Mouse (Mus musculus): ENCODE measurements at regions not wholly inside any gene's neighbourhood (a gene's known extent, or its start where the extent isn't known, plus 50 kb on each side); places are given as distances from the start of the nearest gene placed in this dataset.

DNA sequence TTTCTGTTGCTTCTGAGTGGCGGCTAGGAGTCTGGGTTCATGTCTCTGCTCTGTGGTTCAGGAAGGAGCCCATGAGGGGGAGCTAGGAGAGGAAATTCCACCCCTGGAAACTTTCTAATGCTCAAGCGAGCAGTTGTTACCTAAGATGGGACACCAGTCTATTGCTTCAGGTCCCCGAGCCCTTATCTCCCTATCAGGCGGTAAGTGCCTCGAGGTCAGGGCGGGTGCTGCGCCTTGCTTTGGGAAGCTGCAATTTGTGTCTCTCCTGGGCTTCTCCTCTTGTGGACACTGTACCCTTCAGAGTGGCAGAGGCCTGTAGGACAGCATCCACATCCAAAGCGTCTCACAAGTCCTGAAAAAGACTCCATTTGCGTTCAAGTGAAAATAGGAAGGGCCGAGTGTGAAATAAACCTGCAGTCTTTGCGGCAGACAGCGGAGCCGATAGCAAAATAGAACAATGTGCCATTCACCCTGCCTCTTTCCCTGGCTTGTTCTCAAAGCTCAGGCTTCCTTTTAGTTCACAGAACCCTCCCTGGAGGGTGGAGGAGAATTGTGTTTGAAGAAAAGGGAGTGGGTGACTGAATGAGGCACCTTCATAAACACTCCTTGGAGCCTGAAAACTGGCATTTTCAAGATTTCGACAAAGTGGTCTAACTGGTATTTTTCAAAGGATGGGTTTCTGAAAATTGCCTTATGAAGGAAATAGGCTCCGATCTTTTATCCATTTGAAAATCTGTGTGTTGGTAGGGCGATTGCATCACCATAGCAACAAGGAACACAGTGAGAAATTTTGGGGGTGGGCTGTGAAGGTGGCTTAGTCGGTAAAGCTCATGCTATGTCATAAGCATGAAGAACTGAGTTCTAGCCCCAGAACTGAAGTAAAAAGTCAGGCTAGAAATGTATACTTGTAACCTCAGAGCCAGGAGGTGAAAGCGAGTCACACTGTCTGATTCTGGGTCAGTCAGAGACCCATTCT, 87.2 kb upstream of the Cxcr4 start:
- no peak for DNase-seq (ENCODE audit: low read depth in 2 of 2, low spot score in 2 of 2)

DNA sequence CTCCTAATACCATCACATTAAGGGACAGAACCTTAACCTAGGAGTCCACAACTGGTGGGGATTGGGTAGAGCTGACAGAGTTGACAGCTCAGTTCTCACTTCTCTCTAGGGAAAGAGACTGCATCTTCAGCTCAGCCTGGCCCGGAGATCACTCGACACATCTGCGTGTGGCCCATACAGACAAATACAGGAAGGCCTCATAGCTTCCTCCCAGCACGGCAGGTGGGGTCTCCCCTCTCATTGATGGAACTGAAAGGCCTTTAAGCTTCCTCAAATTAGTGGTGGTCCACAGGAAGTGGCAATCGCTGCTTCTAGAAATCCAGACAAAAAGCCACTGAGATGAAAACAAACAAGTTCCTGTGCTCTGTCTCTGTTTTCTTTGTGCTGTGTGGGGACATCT, 83.4 kb upstream of the Cxcr4 start:
- peak in 1 of 2 experiments; percentile 10 for DNase-seq (ENCODE audit: low read depth in 2 of 2, low spot score in 2 of 2)

DNA sequence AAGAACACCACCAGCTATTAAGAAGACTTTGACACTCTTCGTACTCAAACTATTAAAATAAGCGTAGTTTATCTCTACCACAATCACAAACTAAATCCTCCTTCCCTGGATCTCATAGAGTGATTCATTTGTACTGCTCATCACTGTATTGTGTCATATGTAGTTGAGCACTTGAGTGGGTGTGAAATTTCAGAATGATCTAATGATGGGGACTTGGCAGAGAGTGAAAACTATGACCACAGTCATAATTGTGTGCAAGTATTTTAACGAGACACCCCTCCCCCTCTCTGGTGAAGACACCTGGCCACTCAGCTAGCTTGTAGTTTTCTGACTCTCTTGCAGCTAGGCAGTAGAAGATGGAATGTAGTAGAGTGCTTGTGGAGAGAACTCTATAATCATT, 80.2 kb upstream of the Cxcr4 start:
- DNase-seq (ENCODE audit: low read depth in 2 of 2, low spot score in 2 of 2), result no peak

GRCm38 (mm10) chr1:128671495-128671894, 79.4 kb upstream of the Cxcr4 start:
- DNase-seq (ENCODE audit: low read depth in 2 of 2, low spot score in 2 of 2), result no peak

DNA sequence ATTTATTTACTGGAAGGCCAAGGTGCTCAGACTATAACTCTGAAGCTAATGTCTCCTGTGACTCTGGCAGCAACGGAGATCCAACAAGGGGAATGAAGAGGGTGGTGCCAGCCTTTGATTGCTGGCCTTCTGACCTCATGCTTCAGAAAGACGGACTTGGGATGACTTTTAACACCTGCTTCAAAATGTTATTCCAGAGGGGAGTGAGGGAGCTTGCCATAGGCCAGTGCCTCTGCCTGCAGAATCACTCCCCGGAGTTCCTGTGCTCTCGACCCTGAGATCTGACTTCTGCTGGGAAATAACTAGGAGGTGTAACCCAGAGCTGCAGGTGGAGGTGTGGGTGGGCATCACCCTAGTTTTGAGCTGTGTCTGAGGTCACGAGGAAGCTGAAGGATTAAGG, 78.9 kb upstream of the Cxcr4 start:
- DNase-seq (ENCODE audit: low read depth in 2 of 2, low spot score in 2 of 2), result no peak

DNA sequence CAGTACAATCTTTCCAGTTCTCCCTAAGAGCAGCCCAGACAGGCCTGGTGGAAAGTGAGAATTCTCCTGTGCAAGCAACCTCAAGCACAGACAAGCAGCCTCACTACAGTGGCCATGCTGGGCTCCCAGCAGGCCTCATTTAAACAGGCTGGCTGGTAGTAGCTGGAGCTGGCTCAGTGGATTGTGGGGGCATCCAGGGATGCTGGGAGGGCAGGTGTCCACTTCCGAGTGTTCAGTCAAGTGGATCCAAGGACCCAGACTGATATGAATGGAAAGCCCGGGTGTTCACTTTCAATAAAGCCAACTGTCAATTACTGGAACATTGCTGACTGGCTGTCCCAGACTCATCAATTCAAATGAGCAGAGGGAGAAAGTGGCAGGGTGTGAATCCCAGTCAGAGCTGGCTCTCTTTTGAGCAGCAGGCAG, 77.2 kb upstream of the Cxcr4 start:
- DNase-seq (ENCODE audit: low read depth in 2 of 2, low spot score in 2 of 2), result no peak

- DNase-seq (ENCODE audit: low read depth in 2 of 2, low spot score in 2 of 2), result no peak
These were observed 76.6 kb upstream of the Cxcr4 start for GRCm38 (mm10) chr1:128668718-128669117.

GRCm38 (mm10) chr1:128667121-128667762, 75.1 kb upstream of the Cxcr4 start:
- peak; percentile 3 to 19 for DNase-seq (ENCODE audit: low read depth in 2 of 2, low spot score in 2 of 2)

DNA sequence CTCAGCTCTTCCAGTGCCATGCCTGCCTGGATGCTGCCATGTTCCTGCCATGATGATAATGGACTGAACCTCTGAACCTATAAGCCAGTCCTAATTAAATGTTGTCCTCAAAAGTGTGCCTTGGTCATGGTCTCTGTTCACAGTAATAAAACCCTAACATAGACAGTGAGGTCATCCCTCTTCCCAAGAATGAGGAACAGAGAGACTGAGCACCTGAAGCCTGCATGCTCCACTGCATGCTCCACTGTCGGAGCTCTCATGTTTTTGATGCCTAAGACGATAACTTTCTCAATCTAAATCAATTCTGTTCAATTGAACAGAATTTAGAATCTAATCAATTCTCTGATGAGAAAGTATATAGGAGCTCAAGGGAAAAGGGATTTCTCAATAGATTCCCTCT, 71.1 kb upstream of the Cxcr4 start:
- DNase-seq (ENCODE audit: low read depth in 2 of 2, low spot score in 2 of 2), result no peak

DNA sequence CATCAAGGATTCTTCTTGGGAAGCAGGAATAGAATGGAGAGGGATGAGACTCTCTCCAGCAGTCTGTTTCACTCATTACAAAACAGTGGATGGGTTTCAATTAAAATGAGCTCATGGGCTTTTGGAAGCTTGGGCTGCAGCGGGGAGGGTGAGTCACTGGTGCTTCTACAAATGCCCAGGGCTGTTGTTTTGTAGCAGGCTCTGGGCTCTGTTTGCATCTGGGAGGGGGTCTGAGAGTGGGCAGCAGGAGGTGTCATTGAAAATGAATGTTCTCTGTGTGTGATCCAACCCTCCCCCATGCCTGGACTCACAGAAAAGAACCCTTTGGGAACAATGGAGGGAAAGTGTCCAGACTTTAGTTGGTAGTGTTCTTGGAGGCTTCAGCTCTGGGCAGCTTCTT, 67.8 kb upstream of the Cxcr4 start:
- DNase-seq (ENCODE audit: low read depth in 2 of 2, low spot score in 2 of 2), result no peak

DNA sequence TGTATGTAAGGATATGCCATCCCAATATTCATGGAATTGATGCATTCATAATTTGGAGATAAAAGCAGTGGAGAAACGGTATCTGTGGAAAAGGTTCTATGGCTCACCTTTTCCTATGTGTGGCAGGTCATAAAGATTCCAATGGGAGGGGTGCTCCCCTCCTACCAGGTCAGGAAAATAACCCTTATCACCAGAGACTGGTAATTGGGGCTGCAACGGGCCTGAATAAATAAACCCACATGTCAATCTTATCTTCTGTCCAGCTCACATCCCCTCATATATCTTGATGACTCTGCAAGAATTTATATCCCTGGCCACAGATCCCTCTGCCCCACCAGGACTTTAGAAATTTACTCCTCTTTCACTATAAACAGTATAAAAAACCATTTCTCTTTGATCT, 66.7 kb upstream of the Cxcr4 start:
- DNase-seq (ENCODE audit: low read depth in 2 of 2, low spot score in 2 of 2), result no peak

DNA sequence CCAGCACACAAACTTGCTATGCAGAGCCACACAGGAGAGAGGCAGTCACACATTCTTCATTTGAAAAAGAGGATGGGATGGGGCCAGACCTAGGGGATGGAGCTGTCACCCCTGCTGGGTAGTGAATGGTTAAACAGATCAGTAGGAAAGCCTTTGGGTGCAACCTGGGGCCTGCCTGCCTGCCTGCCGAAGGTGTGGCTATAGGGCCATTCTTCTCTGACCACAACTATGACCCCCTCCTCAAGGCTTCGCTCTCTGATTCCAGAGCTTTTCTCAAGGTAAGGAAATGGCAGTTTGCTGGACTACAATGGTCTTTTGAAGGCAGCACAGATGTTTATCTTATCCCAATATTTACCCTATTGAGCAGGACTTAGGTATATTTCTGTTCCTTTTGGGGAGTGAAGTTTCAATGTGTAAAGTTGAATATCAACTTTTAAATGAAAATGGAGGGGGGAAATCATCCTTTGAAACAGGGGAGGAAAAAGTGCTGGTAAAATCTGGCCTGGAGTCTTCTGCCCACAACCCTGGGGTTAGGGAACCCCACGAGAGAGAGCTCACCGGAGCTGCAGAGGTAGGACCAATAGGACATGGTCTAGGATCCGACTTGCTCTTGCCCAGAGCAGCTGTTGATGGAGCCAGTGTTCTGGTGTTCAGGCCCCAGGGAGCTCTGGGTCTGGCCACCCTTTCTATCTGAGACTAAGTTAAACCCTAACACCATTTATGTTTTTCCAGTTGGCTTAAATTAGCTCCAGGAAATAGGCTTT, 62.2 kb upstream of the Cxcr4 start:
- no peak for DNase-seq (ENCODE audit: low read depth in 2 of 2, low spot score in 2 of 2)

- no peak for DNase-seq (ENCODE audit: low read depth in 2 of 2, low spot score in 2 of 2)
These were observed 58.5 kb upstream of the Cxcr4 start for GRCm38 (mm10) chr1:128650596-128650995.

- DNase-seq (ENCODE audit: low read depth in 2 of 2, low spot score in 2 of 2), result no peak
These were observed 57.5 kb upstream of the Cxcr4 start for GRCm38 (mm10) chr1:128649490-128650178.

- no peak for DNase-seq (ENCODE audit: low read depth in 2 of 2, low spot score in 2 of 2)
These were observed 51.3 kb upstream of the Cxcr4 start for GRCm38 (mm10) chr1:128643316-128643776.

DNA sequence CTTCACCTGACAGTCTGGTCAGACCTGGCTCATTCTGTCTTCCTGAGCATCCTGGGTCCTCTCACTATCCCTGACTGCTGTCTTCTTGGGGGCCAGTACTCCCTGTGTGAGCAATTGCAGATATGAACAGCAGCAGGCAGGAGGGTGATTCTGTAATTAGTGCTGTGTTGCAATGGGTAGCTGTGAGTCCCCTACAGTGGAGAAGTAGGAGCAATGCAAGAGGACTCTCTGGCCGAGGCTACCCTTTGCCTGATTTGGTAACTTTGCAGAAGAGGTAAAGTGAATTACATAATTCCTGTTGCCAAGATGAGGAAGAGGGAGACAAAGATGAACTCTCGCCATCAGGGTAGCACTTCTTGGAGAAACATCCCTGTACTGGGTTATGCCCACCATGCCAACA, 50.1 kb upstream of the Cxcr4 start:
- no peak for DNase-seq (ENCODE audit: low read depth in 2 of 2, low spot score in 2 of 2)
